ENCODE assay signal across 13 mouse cellular contexts in genomic region chr17:91088037-91088715, GRCm38 (mm10). TPM values are rescaled to one million over a fixed set of nuclear protein-coding genes. Genes with fewer than 3 reads are reported as not detected.
DNase-seq lines count a peak whose midpoint lies in the region; ATAC-seq lines count a peak whose summit lies in the region.
"Had no signal": no experiment of that assay in that cellular context is flagged by ENCODE, and none has a peak within 500 bp of the region (broad histone marks: within the 10 kb centered on the region; RNA-seq: fewer than 3 reads in every experiment).

No protein-coding gene starts in this region.

- peaks cover 11% of the 10 kb centered on the region for H3K9me3 ChIP-seq in heart, embryonic 14.5 days (ENCODE audit: control insufficient read depth, low read length)

- peaks cover 0 to 2% of the 10 kb centered on the region in 2 experiments; a peak in 1 of 4 replicates for H3K4me1 ChIP-seq in heart, embryonic 14.5 days (ENCODE audit: control insufficient read depth in 2 of 2, insufficient read depth in 2 of 2, low read length in 2 of 2)

- no peak overlapping the region for H3K9ac ChIP-seq in heart, embryonic 14.5 days (ENCODE audit: low read length)

- no peak overlapping the region for H3K4me3 ChIP-seq in heart, embryonic 14.5 days (ENCODE audit: control insufficient read depth in 1 of 2, insufficient read depth in 1 of 2, low read depth in 1 of 2, low read length in 2 of 2)
- H3K4me3 ChIP-seq: gastrocnemius, adult 2 months had no signal

- H3K36me3 ChIP-seq in heart, embryonic 14.5 days (ENCODE audit: control insufficient read depth, insufficient read depth, low read length) = no peaks in the 10 kb centered on the region

- DNase-seq in adrenal gland, postnatal 10 days = peak; percentile 1
- no peak for DNase-seq in adrenal gland, postnatal 14 days
- DNase-seq in heart, adult 9 months (ENCODE audit: low spot score in 2 of 2) = no peak
- peak; percentile 4 for DNase-seq in ovary, postnatal 36 days (ENCODE audit: low spot score)
- DNase-seq in ovary, postnatal 14 days (ENCODE audit: low spot score) = no peak
- DNase-seq in testis, postnatal 10 days (ENCODE audit: low spot score) = peak; percentile 40
- DNase-seq in Muller cell, postnatal 12 days (ENCODE audit: inconsistent ontology term) = no peak
- DNase-seq: gastrocnemius, adult 2 months; heart, postnatal 4 days; kidney, postnatal 4 days; lung, postnatal 36 days had no signal

- ATAC-seq in heart, embryonic 14.5 days (ENCODE audit: insufficient number of reproducible peaks, insufficient read depth, low FRiP score, low read depth) = peak; percentile 17; the same call in 1 of the 2 replicates
- ATAC-seq: Patski had no signal

- H3K27me3 ChIP-seq in heart, embryonic 14.5 days (ENCODE audit: control insufficient read depth, insufficient read depth, low read length) = 0 out of 2 replicates have a peak, but pooled peaks cover 11% of the 10 kb centered on the region
- H3K27me3 ChIP-seq: Patski had no signal

- no peak overlapping the region for H3K4me2 ChIP-seq in heart, embryonic 14.5 days (ENCODE audit: low read length)

- WGBS in heart, embryonic 14.5 days = 49% methylated on average over 70 of the region's 82 CpGs

- no peak overlapping the region for H3K27ac ChIP-seq in heart, embryonic 14.5 days (replicated peaks in 1 of 2; ENCODE audit: control insufficient read depth in 1 of 2, insufficient read depth in 1 of 2, low read depth in 2 of 2, low read length in 2 of 2)
- H3K27ac ChIP-seq: gastrocnemius, adult 2 months had no signal

RNA-seq across cellular contexts. Expression of gene Nrxn1, which starts 4.7 kb away (rescaled TPM):
- total RNA-seq in adrenal gland, postnatal 10 days (2021) = 10 to 100 TPM in 1 of 2 experiments, 1 to 10 TPM in 1; 9.8 to 15.0 TPM
- total RNA-seq in adrenal gland, postnatal 14 days (2021) = 10.4 and 14.0 TPM in 2 replicates
- 1.9 and 2.0 TPM in 2 replicates for polyA plus RNA-seq in heart, embryonic 14.5 days (2014; fragmentation: Nextera tagmentation; extraction: Ambion mirVana)
- polyA plus RNA-seq: Patski had no signal

Comparison
In these comparisons a context has a peak if more than half of its experiments do, and no peak if none do; other contexts are left out.
1. DNase-seq: peak in adrenal gland, postnatal 10 days (single experiment), ovary, postnatal 36 days (single experiment) and testis, postnatal 10 days (single experiment); none in adrenal gland, postnatal 14 days (single experiment), heart, adult 9 months (0 of 2), ovary, postnatal 14 days (single experiment) and Muller cell, postnatal 12 days (single experiment).